Mouse (Mus musculus): Measurements from ENCODE around the gene Tcte1.

Gene Tcte1

GRCm38 (mm10) chr17:45548541-45549512, 25.6 kb downstream of the Tcte1 start:
- DNase-seq, result peak; percentile 89 to 91

GRCm38 (mm10) chr17:45549617-45550181, 26.5 kb downstream of the Tcte1 start, which contains the start of gene Tmem151b:
Gene Tmem151b (minus strand): TSS chr17:45549677.
- peak; percentile 94 to 96 for DNase-seq

- peak; percentile 47 to 48 for DNase-seq
Observed at GRCm38 (mm10) chr17:45550253-45550652, 27.0 kb downstream of the Tcte1 start.

- DNase-seq, result no peak
Observed at GRCm38 (mm10) chr17:45551249-45551796, 28.1 kb downstream of the Tcte1 start.

GRCm38 (mm10) chr17:45551816-45552451, 28.7 kb downstream of the Tcte1 start:
- peak; percentile 92 to 93 for DNase-seq

GRCm38 (mm10) chr17:45553065-45553464, 29.8 kb downstream of the Tcte1 start:
- no peak for DNase-seq

- DNase-seq, result no peak
Observed at GRCm38 (mm10) chr17:45554420-45554819, 31.2 kb downstream of the Tcte1 start.

- DNase-seq, result peak; percentile 98 to 99
Observed at GRCm38 (mm10) chr17:45555452-45556106, 32.3 kb downstream of the Tcte1 start, which contains the start of gene Nfkbie. Gene Nfkbie (plus strand): TSS chr17:45555703.

GRCm38 (mm10) chr17:45556107-45556489, 32.9 kb downstream of the Tcte1 start:
- peak in 1 of 2 experiments; percentile 53 for DNase-seq

- no peak for DNase-seq
Observed at GRCm38 (mm10) chr17:45556514-45557245, 33.4 kb downstream of the Tcte1 start.

- peak in 1 of 2 experiments; percentile 29 for DNase-seq
Observed at GRCm38 (mm10) chr17:45557246-45557824, 34.1 kb downstream of the Tcte1 start.

GRCm38 (mm10) chr17:45557998-45558862, 35.0 kb downstream of the Tcte1 start:
- peak; percentile 56 to 67 for DNase-seq

GRCm38 (mm10) chr17:45559732-45560525, 36.7 kb downstream of the Tcte1 start:
- peak; percentile 74 to 79 for DNase-seq

GRCm38 (mm10) chr17:45563216-45563615, 40.0 kb downstream of the Tcte1 start:
- peak in 1 of 2 experiments; percentile 45 for DNase-seq

GRCm38 (mm10) chr17:45563655-45564530, 40.7 kb downstream of the Tcte1 start, which contains the start of gene Slc35b2:
Gene Slc35b2 (plus strand): TSS chr17:45563874.
- peak; percentile 97 to 98 for DNase-seq

- DNase-seq, result peak; percentile 63 to 73
Observed at GRCm38 (mm10) chr17:45564531-45565084, 41.4 kb downstream of the Tcte1 start.

GRCm38 (mm10) chr17:45565103-45565502, 41.9 kb downstream of the Tcte1 start:
- no peak for DNase-seq

GRCm38 (mm10) chr17:45566031-45566359, 42.8 kb downstream of the Tcte1 start:
- DNase-seq, result no peak
